Mouse (Mus musculus): ENCODE measurements around the gene Fat2.

- TF ChIP-seq CHD2 (IDR thresholded peaks at IDR 0.05; ENCODE audit: low read depth, low read length) (no peak), MAFK (IDR thresholded peaks at IDR 0.05; ENCODE audit: insufficient read depth, low read depth, low read length) (no peak), ZC3H11A (IDR thresholded peaks at IDR 0.05; ENCODE audit: borderline replicate concordance, low read depth, low read length) (no peak), ZNF384 (IDR thresholded peaks at IDR 0.05; ENCODE audit: low read depth, low read length) (no peak)
These were observed 120.3 kb downstream of the Fat2 start for GRCm38 (mm10) chr11:55216061-55216460.

Data from ES-E14 (cell line).